ENCODE assay signal across 25 mouse cellular contexts in the genomic region with DNA sequence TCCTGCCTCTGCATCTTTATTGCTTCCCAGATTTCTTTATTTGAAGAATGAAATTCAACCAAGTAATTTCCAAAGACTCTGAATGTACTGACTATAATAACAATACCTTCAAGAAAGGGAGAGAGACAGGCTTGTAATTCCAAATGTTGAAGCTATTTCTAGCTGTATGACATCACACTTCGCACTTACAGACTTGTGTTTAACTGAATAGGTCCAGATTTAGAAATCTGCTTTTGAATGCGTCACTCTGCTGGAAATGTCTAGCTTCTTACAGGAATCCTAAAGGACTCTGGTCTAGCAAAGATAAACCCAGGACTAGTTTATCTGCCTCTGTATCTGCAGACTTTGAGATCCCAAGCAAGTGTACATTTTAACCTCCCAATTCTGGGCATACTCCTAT. TPM values are rescaled to one million over a fixed set of nuclear protein-coding genes. Genes with fewer than 3 reads are reported as not detected.
"Had no signal": no experiment of that assay in that cellular context is flagged by ENCODE, and none has a peak within 500 bp of the region (broad histone marks: within the 10 kb centered on the region; RNA-seq: fewer than 3 reads in every experiment).

No protein-coding gene starts in this region.

- H3K36me3 ChIP-seq: kidney, embryonic 15.5 days; limb, embryonic 10.5 days; limb, embryonic 13.5 days; liver, embryonic 12.5 days; liver, embryonic 15.5 days; lung, embryonic 15.5 days; midbrain, embryonic 10.5 days; midbrain, embryonic 13.5 days; neural tube, embryonic 13.5 days had no signal

- H3K4me3 ChIP-seq: kidney, embryonic 15.5 days; limb, embryonic 10.5 days; limb, embryonic 13.5 days; liver, embryonic 12.5 days; liver, embryonic 15.5 days; lung, embryonic 15.5 days; megakaryocyte, embryonic 14.5 days; midbrain, embryonic 10.5 days; midbrain, embryonic 13.5 days; myocyte; neural tube, embryonic 13.5 days had no signal

- H3K27ac ChIP-seq: kidney, embryonic 15.5 days; limb, embryonic 10.5 days; limb, embryonic 13.5 days; liver, embryonic 12.5 days; liver, embryonic 15.5 days; lung, embryonic 15.5 days; midbrain, embryonic 10.5 days; midbrain, embryonic 13.5 days; neural tube, embryonic 13.5 days; stomach, postnatal 0 days had no signal

- H3K4me1 ChIP-seq: liver, embryonic 12.5 days had no signal

- ATAC-seq: intestine, postnatal 0 days; liver, embryonic 12.5 days; midbrain, embryonic 13.5 days; midbrain, embryonic 16.5 days had no signal

- DNase-seq: kidney, adult 8-10 months; kidney, postnatal 10 days; kidney, postnatal 36 days; liver; lung, adult 18-20 months; lung, postnatal 10 days; lung, postnatal 36 days; retina, postnatal 1 day; thymus, postnatal 25 days had no signal

RNA-seq across cellular contexts. Expression of a gene that starts 3.8 kb away (rescaled TPM):
- total RNA-seq: monocyte, adult 5-6 weeks; neutrophil, adult 5-6 weeks had no signal
